Mouse (Mus musculus) spleen, postnatal 14 days (tissue): Measurements from ENCODE around the gene Ipo5.
A peak's percentile ranks its signal among the peaks of the same experiment; 100 is the strongest.

Source experiments
- DNase-seq, 2 experiments: peaks; one replicate each; pipeline ENCODE4 v3.0.0; 2021 to 2022; ENCODE audit warnings: low spot score in 2 of 2

Ipo5 gene

DNA sequence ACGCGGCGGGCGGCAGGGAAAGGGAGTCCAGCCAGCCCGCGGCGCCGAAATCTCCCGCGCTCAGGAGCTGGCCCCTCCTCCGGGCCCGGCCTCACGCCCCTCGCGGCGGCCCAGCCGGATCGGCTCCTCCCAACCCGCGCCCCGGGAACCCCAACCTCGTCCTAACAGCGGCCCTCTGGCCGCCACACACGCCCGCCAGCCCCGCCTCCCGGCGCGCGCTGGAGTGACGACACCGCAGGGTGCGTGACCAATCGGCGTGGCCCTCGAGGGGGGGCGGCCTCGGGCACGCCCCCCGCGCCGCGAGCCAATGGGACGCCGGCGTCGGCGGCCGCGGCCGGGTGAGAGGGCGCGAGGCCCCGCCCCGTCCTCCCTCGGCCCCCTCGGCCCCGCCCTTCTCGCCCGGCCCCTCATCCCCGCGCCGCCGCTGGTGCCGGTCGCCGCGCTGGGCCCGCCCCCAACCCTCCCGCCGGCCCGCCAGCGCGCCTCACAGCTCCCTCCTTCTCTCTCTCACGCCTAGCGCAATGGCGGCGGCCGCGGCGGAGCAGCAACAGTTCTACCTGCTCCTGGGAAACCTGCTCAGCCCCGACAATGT, at the start of gene Ipo5:
Gene Ipo5, plus strand, starts transcription at position 492 of the 592 bp plus-strand sequence.
- peak; percentile 90 to 94 for DNase-seq

DNA sequence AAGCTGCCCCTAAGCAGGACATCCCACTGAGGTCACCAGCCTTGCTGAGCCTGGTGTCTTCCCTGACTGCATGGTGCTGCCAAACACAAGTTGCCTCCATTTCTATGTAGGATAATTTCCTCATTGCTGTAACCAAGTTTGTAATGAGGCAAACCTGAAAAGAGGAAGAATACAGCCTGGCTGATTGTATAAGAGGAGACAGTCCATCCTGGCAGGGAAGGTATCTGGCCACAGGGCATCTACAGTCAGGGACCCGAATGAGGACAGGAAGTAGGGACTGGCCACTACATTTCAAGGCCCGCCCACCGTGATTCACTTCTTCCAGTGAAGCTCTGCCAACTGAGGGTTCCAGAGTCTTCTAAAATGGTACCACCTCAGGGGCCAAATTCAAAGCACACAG, 47.8 kb upstream of the Ipo5 start:
- no peak for DNase-seq

DNA sequence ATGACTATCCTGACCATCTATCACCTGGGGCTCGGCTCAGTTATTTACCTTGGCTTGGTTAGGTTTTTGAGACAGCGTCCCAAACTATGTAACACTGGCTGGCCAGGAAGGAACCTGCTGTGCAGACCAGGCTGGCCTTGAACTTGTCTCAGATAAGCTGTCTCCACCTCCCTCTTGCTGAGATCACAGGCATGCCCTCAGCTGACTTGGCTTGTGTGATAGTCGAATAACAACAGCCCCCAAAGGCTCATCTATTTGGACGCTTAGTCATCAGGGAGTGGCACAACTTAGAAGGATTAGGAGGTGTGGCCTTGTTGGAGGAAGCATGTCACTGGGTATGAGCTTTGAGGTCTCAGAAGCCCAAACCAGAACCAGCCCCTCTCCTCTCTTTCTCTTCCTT, 46.1 kb upstream of the Ipo5 start:
- DNase-seq: no peak

DNA sequence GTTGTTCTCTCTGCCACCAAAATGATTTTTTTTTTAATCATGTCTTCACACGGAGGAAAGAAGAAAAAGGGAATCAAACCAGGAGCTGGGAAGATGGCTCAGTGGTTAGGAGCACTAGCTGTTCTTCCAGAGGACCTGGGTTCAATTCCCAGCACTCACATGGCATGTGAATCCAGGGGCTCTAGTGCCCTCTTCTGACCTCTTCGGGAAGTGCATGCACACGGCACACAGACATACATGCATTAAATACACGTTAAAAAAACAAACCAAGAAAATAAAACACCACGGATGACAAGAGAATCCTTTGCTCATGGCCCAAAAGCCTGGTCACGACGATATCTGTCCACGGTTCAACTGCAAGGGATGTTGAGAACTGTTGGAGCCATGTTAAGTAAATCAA, 44.5 kb upstream of the Ipo5 start:
- no peak for DNase-seq

DNA sequence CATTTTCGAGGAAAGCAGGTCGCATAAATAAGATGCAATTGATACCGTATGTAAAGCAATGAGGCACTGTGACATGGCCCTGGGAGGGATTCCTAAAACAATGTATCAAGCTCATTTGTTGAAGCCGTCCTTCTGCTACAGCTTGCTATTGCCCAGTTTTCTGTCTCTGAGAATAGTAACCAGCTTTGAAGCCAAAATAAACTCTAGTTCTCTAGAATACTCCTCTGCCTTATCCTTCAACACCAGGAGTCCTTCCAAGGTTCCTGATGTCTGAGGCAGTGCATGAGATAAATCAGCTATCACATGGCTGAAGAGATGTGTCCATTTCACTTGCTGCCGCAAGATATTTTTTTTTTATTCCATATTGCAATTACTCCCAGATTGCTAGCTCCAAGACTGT, 43.9 kb upstream of the Ipo5 start:
- DNase-seq: no peak

DNA sequence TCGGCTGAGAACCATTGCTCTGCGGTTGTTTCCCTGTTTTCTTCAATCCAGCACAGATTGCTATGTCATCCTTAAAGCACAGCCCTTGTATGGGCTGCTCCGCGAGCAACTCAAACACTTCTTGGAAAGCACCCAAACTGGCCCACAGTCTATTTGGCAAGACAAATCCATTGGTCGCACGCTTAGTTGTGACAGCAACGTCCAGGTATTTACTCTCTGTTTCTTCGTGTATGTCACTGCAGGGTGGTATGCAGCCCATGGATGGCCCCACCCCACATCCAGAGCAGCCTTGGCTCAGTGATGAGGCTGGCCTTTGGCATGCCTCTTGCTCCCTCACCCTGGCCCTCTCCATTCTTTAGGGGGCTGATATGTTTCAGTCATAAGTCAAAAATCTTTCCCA, 42.5 kb upstream of the Ipo5 start:
- DNase-seq: no peak

DNA sequence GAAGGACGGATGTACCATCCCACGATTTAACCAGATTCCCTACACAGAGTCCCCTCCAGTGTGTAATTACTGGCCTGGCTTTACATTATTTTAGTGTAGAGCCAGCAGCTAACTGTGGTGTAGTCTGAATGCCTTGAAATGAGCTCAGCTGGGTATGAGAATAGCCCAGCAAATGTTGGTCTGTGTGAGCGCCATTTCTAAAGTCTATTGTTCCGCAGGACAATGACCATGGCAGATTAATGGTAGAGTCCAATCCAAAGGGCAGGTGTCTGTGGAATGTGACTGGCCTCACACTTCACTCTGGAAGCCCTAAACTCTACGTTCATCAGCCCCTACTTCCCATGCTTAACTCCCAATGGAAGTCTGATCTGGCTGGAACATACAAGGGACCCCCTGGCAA, 40.3 kb upstream of the Ipo5 start:
- DNase-seq: no peak

DNA sequence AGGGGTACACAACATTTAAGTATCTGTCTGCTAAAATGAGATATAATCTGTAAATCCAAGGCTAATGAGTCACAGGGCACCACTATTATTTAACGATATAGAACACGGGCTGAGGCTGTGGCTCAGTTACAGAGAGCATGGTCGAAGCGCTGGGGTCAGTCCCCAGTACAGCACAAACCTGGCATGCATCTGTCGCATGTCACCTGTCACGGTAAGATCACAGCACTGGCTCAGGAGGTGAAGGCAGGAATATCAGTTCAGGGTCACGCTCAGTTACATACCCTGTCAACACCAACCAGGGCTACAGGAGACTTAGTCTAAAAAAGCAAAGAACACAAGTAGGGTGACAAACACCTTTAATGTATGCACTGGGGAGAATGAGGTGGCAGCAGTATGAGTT, 36.6 kb upstream of the Ipo5 start:
- DNase-seq: no peak

DNA sequence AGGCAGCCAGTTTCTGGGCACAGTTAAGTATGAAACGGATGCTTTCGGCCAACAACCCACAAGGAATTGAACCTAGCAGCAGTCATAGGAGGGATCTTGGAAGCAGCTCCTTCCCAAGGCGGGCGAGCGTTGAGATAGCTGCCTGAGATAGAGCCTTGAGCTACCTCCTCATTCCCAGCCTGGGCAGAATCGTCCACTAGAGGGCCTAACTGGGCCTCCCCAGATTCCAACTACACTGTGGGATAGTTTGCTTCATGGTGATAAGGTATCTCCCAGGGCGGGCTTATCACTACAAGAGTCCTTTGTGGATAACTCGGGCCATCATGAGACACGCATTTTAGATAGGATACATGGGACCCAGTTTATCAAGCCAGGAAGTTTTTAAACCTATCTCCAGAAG, 35.9 kb upstream of the Ipo5 start:
- no peak for DNase-seq

DNA sequence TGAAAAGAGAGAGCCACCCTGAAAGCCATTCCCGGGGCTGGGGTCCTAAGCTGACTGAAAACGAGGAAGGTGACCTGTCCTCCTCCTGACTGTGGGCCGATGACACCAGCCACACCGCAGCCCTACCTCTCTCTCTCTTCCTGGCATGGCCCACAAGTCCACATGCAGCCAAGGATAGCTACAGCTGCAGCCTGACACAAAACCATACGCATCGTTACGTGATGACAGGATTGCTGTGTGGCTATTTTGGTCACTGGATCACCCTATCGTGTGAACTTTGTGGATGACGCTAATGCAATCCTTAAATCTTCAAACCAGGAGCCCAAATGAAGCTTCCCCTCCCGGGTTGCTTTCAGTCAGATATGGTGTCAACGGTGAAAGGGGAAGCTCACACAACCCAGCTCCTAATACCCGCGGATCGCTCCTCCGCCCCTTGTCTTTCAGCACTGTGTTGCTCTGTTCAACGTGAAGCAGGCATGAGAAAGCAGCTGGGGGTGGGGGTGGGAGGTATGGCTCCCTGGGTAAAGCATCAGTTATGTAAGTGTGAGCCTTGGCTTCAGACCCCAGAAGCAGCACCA, 35.1 kb upstream of the Ipo5 start:
- no peak for DNase-seq

DNA sequence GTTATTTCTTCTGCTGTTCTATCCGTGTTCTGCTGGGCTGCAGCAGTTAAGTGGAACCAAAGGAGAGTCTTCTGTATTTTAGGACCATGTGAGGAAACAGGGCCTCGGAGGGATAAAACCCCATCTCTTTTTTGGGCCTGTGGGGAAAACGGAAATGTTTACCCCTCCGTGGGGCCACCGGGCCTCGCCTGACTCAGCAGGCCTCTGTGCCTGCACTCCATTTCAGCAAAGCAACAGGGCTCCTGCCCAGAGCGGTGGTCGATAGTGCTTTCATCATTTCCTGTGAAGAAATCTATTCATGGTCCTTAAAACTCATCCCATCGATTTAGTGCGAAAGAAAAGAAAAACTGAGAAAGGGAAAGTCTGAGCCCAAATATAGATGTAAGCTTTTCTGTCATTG, 33.9 kb upstream of the Ipo5 start:
- no peak for DNase-seq

DNA sequence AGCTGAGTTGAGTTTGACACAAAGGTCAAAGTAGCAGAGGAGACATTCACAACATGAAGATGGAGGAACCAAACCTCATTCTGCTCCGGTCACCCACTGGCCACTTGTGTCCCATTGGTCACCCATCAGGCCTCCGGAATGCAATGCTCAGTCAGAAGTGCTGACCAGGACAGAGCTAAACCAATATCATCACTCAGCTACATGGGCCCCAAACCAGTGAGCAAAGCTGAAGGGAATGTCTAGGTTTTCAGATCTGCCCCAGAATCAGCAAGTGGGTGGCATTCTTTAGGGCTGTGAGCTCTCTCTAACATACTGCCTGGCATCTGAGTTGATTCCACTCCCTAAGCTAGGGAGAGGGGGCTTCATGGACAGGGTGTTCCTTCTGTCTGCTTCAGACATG, 32.0 kb upstream of the Ipo5 start:
- no peak for DNase-seq

DNA sequence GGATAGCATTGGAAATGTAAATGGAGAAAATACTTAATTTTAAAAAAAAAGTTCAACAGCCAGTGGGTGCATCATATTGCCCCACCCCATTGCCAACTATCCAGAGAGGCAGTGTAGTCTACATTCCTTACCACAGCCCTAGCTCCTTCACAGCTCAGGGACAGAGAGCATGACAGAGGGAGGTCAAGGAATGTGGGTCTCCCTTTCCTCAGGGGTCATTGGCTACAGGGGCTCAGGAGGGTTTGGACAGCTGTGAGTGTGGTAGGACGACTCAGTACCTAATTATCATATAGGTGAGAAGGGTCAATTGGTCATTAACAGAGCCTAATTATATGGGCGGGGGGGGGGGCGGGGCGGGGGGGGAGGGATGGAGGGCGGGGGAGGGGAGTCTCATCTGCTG, 30.4 kb upstream of the Ipo5 start:
- no peak for DNase-seq

DNA sequence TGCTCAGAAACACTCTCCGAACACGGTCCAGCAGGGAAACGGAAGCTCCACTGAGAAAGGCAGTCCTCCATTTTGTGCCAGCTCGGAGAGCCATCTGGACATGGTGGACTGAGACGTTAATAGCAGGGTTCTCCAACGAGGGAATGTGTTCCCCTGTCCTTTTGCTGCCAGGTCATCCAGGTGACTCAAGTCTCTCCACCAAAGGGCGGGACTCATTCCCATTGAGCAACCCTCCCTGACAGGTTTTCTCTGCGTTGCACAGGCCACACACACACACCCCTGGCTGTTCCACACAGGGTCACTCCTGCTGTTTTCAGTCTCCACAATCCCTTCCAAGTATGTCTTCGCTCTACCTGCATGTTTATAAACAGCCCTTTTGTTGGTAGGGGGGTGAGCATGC, 30.0 kb upstream of the Ipo5 start:
- DNase-seq: no peak

DNA sequence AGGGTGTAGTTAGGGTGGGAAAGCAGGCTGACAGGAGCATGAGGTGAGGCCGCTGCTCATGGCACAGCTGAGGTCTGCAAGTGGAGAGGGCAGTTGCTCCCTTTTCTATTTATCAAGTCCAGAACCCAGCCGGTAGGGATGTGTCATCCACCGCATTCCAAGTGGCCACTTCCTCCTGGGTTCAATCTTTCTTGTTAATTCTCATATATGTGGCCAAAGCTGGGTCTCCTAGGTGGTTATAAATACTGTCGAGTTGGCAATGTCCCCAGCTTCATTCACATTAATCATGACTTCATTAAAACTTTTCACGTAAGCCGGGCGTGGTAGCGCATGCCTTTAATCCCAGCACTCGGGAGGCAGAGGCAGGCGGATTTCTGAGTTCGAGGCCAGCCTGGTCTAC, 22.3 kb upstream of the Ipo5 start:
- DNase-seq: no peak

DNA sequence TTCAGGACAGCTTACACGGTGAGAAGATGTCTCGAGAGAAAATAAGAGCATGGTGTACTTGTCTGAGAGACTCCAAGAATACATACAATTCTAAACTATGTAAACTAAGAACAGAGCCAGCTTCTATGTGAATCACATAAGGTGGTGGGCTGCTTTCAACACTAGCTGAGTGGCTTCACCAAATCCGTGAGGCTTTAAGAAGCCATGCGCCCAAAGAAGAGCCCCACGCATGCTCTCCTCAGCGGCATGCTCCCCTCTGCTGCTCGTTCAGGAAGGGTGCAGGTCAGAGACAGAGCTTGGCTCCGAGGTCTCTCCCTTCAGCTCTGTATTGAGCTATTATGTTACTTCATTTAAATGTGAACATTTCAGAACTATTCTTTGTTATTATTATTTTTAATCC, 18.7 kb upstream of the Ipo5 start:
- no peak for DNase-seq

DNA sequence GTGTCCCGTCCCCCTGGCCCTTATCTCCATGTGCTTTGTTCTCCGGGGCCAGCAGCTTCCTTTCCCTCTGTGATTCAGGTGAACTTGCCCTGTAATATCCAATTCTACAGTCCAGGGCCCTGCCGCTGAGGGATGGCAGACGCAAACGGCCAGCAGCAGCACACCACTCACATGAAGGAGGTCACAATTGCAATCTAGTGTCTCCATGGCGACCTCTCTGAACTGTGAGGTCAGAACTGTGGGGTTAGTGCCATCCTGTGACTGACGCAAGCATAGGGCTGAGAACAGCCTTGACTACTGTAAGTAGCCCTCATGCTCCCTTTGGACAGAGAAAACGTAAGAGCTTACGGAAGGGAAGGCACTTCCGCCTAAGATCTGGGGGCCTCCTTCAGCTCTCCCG, 14.4 kb upstream of the Ipo5 start:
- DNase-seq: no peak

DNA sequence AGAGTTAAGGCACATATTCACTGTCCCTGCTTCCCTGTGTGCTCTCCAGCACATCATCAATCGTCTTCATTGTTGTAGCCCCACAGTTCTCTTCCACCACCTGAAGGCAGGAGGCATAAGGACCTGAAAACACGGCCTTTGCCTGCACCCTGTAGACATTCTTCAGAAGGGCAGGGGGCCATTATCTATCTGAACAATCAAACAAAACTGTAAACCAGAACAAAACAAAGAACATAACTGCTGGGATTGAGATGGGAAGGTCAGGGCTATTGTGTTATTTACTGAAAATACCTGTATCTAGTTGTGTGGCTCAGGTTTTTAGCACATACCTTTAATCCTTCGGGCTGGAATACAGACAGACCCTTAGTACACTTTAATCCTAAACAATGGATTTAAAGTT, 12.1 kb upstream of the Ipo5 start:
- no peak for DNase-seq

DNA sequence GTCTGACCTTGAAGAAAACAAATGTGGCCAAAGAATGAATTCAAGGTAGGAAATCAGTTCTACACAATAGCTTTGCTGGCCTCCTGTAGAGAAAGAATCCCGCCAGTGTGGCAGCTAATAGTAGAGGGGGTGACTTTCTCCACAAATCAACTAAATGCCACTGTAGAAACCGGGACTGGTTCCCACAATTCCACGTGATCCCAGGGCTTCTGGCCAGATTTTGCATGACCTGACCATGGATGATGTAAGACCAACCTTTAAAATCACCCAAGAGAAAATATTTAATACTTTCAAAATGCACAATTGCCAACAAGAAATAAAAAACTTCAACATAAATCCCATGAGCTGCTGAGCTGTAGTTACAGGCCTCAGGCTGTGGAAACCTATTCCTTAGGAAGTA, 1.6 kb upstream of the Ipo5 start:
- no peak for DNase-seq

DNA sequence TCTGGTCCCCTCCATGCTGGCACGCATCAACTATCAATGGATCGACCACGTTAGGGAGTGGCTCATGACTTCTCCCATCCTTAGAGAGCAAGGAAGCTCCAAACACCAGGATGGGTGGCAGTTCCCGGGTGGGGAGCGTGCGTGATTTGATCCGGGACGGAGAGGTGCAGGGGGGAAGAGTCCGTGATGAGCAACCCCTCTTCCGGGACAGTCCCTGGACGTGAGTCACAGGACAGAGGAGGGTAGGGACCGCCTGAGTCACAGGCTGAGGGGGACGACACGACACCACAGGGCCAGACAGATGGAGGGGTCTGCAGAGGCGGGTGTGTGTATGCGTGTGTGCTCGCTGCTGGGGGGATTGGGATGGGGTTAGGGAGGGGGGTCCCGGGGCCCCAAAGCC, 704 bp upstream of the Ipo5 start:
- peak; percentile 9 to 18 for DNase-seq

DNA sequence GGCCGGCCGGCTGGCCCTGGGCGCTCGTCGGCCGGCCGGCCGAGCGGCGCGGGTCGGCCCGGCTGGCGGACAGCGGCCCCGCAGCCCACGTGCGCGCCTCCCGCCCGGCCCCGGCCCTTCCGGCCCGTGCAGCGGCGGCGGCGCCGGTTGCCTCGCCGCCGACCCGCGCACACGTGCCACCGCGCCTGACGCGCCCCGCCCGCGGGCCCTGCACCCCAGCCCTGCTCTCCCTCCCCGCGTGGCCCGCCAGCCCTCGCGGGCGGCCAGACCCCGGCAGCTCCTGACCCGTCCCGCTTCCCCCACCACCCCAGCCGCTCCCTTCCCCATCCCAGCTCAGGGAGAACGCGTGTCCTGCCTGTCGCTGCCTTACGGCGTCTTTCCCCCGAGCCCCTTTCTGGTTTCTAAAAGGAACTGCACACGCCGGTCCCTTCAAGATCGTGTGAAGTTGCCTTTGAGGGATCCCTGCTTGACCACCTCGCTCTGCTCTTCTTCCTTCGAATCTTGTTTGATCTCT, 421 bp downstream of the Ipo5 start:
- peak; percentile 12 to 20 for DNase-seq

DNA sequence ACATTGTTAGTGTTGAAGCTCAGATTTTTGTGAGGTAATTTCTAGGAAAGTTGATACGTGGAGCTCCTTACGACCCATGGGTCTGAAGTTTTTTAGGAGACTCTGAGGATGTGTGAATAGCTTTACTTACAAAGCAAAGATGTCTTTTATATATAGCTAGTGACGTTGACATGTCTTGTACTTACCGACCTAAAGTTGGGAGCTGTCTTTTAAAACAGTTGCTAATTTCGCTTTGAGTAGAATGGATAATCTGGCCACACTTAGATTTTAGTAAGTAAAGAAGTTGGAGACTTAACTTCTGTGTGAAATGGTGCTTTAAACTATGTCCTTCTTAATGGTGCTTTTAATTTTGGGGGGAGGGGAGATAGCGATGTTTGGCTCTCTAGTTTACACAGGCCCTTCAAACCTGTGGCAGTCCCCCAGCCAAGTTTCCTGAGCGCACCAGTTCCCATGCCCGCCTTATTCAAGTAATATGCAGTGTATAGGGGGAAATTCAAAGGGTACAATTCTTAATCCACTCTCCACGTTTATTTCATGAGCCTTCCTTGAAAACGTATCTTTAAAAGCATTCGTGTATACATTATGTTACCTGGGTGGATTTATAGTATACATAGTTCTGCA, 1.2 kb downstream of the Ipo5 start:
- no peak for DNase-seq

DNA sequence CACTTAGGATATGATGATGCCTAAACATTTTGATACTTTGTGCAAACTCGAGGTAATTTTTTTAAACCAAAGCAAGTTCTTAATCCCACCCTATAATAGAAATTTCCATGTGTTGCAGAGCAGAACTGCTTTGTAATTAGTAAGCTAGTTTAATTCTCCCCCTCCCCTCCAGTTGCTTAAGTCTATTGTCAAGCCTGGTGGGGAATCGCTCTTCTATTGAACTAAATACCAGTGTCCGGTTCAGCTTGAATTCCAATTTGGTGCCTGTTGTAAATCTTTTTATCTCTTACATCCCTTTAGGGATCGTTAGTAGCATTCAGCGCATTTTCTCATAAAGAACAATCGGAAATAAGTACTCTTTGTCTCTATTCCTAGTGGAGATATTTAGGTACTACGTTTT, 1.9 kb downstream of the Ipo5 start:
- DNase-seq: no peak

DNA sequence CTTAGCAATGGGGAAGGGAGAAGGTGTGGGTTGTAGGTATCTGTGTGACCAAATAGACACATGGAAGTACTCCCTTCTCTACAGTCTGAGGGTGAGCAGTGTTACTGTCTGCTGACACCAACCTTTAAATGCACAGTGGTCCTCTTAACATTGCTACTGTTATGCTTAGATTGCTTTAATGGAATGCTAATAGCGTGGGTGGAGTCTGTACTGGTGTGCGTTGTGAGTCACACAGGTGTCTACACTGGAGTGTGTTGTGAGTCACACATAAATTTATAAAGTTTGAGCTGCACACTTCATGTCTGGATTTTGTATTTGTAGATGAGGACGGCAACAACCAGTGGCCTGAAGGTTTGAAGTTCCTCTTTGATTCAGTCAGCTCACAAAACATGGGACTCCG, 10.8 kb downstream of the Ipo5 start:
- no peak for DNase-seq
